Mouse (Mus musculus): ENCODE data around the gene Pomgnt2. TPM values are rescaled to one million over a fixed set of nuclear protein-coding genes. Genes with fewer than 3 reads are reported as not detected.
A peak's percentile ranks its signal among the peaks of the same experiment; 100 is the strongest.

The Pomgnt2 gene
- polyA plus RNA-seq, 1 experiment from 2014 or later, result 13.0 TPM

DNA sequence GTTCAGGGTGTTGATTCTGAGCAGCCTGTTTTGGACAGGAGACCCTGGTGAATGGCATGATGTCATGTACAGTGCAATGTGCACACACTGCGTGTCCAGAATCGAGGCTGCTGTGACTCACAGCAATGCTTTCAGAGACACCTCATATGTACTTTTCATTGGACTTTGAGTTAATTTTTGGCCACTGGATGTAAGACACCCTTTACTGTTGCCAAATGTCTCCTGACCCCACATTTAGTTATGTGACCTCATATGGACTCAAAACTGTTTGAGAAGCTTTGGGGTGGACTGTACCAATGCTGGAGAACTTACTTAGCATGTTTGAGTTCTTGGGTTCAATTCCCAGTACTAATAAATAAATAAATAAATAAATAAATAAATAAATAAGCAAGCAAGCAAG lies 13.8 kb upstream of the Pomgnt2 start:
- Histone ChIP-seq H3K27me3 (no peaks in the 10 kb centered on the region), H3K9me3 (no peaks in the 10 kb centered on the region), H3K4me2 (no peak overlapping the region)

GRCm38 (mm10) chr9:122008876-122009275 lies 12.0 kb upstream of the Pomgnt2 start:
- WGBS, result 46% methylated on average over 2 of the region's 2 CpGs
- ATAC-seq (ENCODE audit: borderline replicate concordance, extremely low read depth, low FRiP score, low TSS enrichment), result no peak
- H3K4me1 ChIP-seq, result no peaks in the 10 kb centered on the region
- H3K36me3 ChIP-seq, result no peaks in the 10 kb centered on the region
- no peak overlapping the region for H3K4me3 ChIP-seq
- no peaks in the 10 kb centered on the region for H3K9me3 ChIP-seq
- no peak overlapping the region for H3K27ac ChIP-seq
- H3K4me2 ChIP-seq, result no peak overlapping the region
- no peak overlapping the region for H3K9ac ChIP-seq
- H3K27me3 ChIP-seq, result no peaks in the 10 kb centered on the region

More for the DNA sequence above, 13.8 kb upstream of the Pomgnt2 start:
- 70% methylated on average over 2 of the region's 2 CpGs for WGBS
- Histone ChIP-seq H3K9ac (no peak overlapping the region), H3K4me1 (no peaks in the 10 kb centered on the region), H3K36me3 (no peaks in the 10 kb centered on the region), H3K27ac (no peak overlapping the region), H3K4me3 (no peak overlapping the region)
- ATAC-seq (ENCODE audit: borderline replicate concordance, extremely low read depth, low FRiP score, low TSS enrichment), result no peak

- no peak for ATAC-seq (ENCODE audit: borderline replicate concordance, extremely low read depth, low FRiP score, low TSS enrichment)
- no peak overlapping the region for H3K9ac ChIP-seq
- no peak overlapping the region for H3K4me3 ChIP-seq
- no peak overlapping the region for H3K27ac ChIP-seq
- H3K27me3 ChIP-seq, result no peaks in the 10 kb centered on the region
- WGBS, result 4% methylated on average over 7 of the region's 7 CpGs
- no peak overlapping the region for H3K4me2 ChIP-seq
- H3K36me3 ChIP-seq, result no peaks in the 10 kb centered on the region
- no peaks in the 10 kb centered on the region for H3K9me3 ChIP-seq
- H3K4me1 ChIP-seq, result no peaks in the 10 kb centered on the region
These were observed 9.7 kb upstream of the Pomgnt2 start for GRCm38 (mm10) chr9:122006609-122007008.

DNA sequence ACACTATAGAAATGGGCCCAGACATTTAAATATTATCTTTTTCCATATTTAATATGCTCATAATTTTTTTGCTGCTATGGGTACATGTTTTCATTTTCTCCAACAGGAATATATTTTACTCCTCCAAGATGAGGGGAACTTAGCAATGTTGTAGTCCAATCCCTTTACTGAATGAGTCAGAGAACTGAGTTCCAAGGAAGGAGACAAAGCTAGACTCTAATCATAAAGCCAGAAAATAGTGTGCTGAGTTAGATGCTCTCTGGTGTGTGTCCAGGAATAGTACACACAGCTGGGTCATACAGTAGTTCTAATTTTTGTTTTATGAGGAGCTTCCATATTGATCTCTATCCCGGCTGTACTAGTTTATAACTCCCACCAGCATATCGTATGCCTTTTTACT lies 9.3 kb upstream of the Pomgnt2 start:
- Histone ChIP-seq H3K36me3 (no peaks in the 10 kb centered on the region), H3K27me3 (no peaks in the 10 kb centered on the region), H3K27ac (no peak overlapping the region), H3K9ac (no peak overlapping the region), H3K9me3 (no peaks in the 10 kb centered on the region), H3K4me1 (no peaks in the 10 kb centered on the region), H3K4me3 (no peak overlapping the region), H3K4me2 (no peak overlapping the region)
- no peak for ATAC-seq (ENCODE audit: borderline replicate concordance, extremely low read depth, low FRiP score, low TSS enrichment)
- WGBS, result 95% methylated on average over 2 of the region's 2 CpGs

- Histone ChIP-seq H3K27me3 (no peaks in the 10 kb centered on the region), H3K36me3 (no peaks in the 10 kb centered on the region), H3K27ac (no peak overlapping the region), H3K4me1 (peaks cover 6% of the 10 kb centered on the region; the same call in 1 of the 2 replicates), H3K4me2 (no peak overlapping the region), H3K4me3 (no peak overlapping the region), H3K9ac (no peak overlapping the region), H3K9me3 (no peaks in the 10 kb centered on the region)
- WGBS, result 74% methylated on average over 4 of the region's 4 CpGs
- ATAC-seq (ENCODE audit: borderline replicate concordance, extremely low read depth, low FRiP score, low TSS enrichment), result no peak
These were observed 1.1 kb upstream of the Pomgnt2 start for GRCm38 (mm10) chr9:121997978-121998377.

DNA sequence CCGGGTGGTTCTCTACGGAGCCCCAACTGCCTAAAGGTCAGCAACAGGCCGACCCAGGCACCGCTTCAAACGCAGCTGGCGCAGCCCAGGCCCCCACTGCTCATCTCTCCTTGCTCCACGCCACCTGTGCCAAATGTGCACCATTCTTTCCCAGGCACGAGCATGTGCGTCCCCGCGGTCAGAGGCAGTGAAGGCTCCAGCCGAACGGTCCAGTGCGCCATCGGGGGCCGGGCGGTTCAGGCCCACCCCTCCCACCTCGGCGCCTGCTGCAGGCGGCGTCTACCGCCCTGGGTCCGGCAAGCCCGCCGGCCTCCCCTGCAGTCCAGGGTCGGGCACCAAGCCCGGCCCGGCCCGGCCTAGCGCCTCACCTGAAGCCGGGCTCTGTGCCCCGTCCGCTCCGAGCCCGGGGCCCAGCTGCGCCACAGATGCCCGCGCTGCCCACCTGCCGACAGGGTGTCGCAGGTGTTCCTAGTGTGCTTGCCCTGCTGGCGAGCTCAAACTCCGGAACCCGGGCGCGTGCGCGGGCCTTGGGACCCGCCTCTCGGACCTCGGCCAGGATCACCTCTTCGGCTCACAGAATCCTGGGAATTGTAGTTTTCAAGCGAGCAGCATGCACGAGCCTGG lies 1.3 kb downstream of the Pomgnt2 start:
- Histone ChIP-seq H3K36me3 (no peaks in the 10 kb centered on the region), H3K4me2 (peak overlapping the region; percentile 99), H3K4me3 (peak overlapping the region; percentile 69), H3K27ac (peak overlapping the region; percentile 35; the same call in 1 of the 2 replicates), H3K27me3 (no peaks in the 10 kb centered on the region), H3K4me1 (peaks cover 6% of the 10 kb centered on the region; the same call in 1 of the 2 replicates), H3K9me3 (no peaks in the 10 kb centered on the region), H3K9ac (peak overlapping the region; percentile 82)
- under 1% methylated on average over 53 of the region's 53 CpGs for WGBS
- peak; percentile 86 for ATAC-seq (ENCODE audit: borderline replicate concordance, extremely low read depth, low FRiP score, low TSS enrichment)

DNA sequence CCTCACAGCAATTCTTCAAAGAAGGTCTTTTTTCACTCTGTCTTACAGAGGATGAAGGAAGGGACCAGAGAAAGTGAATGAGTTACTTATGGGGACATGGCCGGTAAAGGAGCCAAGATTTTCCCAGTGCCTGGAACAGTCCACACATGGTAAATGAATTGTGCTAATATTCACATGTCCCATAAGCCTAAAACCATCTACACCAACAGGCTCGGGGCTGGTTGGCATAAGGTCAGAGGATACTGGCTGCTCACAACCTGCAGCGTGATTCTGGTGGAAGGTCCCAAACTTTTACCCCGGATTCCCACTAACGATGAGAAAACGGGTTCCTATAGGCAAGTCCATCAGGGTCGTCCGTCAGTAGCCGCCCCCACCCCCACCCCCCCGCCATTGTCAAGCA lies 1.8 kb downstream of the Pomgnt2 start:
- peak overlapping the region; percentile 69 for H3K4me3 ChIP-seq
- no peaks in the 10 kb centered on the region for H3K27me3 ChIP-seq
- ATAC-seq (ENCODE audit: borderline replicate concordance, extremely low read depth, low FRiP score, low TSS enrichment), result no peak
- H3K36me3 ChIP-seq, result no peaks in the 10 kb centered on the region
- H3K9ac ChIP-seq, result peak overlapping the region; percentile 82
- 17% methylated on average over 10 of the region's 10 CpGs for WGBS
- H3K4me1 ChIP-seq, result peaks cover 6% of the 10 kb centered on the region; the same call in 1 of the 2 replicates
- peak overlapping the region; percentile 99 for H3K4me2 ChIP-seq
- H3K9me3 ChIP-seq, result no peaks in the 10 kb centered on the region
- no peak overlapping the region for H3K27ac ChIP-seq

- H3K27ac ChIP-seq, result no peak overlapping the region
- no peak overlapping the region for H3K4me3 ChIP-seq
- no peaks in the 10 kb centered on the region for H3K36me3 ChIP-seq
- H3K4me2 ChIP-seq, result no peak overlapping the region
- peaks cover 6% of the 10 kb centered on the region; the same call in 1 of the 2 replicates for H3K4me1 ChIP-seq
- WGBS, result 57% methylated on average over 3 of the region's 3 CpGs
- ATAC-seq (ENCODE audit: borderline replicate concordance, extremely low read depth, low FRiP score, low TSS enrichment), result no peak
- H3K9me3 ChIP-seq, result no peaks in the 10 kb centered on the region
- H3K27me3 ChIP-seq, result no peaks in the 10 kb centered on the region
- H3K9ac ChIP-seq, result no peak overlapping the region
These were observed 3.9 kb downstream of the Pomgnt2 start for GRCm38 (mm10) chr9:121993047-121993446.

- Histone ChIP-seq H3K9ac (no peak overlapping the region), H3K36me3 (no peaks in the 10 kb centered on the region), H3K9me3 (no peaks in the 10 kb centered on the region), H3K4me2 (no peak overlapping the region), H3K4me3 (no peak overlapping the region), H3K27ac (no peak overlapping the region), H3K4me1 (peaks cover 6% of the 10 kb centered on the region; the same call in 1 of the 2 replicates), H3K27me3 (no peaks in the 10 kb centered on the region)
- ATAC-seq (ENCODE audit: borderline replicate concordance, extremely low read depth, low FRiP score, low TSS enrichment), result no peak
- 55% methylated on average over 5 of the region's 5 CpGs for WGBS
These were observed 5.9 kb downstream of the Pomgnt2 start for GRCm38 (mm10) chr9:121991041-121991440.

- H3K4me3 ChIP-seq, result no peak overlapping the region
- 69% methylated on average over 5 of the region's 5 CpGs for WGBS
- no peaks in the 10 kb centered on the region for H3K9me3 ChIP-seq
- no peak overlapping the region for H3K27ac ChIP-seq
- H3K27me3 ChIP-seq, result no peaks in the 10 kb centered on the region
- no peaks in the 10 kb centered on the region for H3K36me3 ChIP-seq
- no peak overlapping the region for H3K4me2 ChIP-seq
- ATAC-seq (ENCODE audit: borderline replicate concordance, extremely low read depth, low FRiP score, low TSS enrichment), result no peak
- H3K4me1 ChIP-seq, result no peaks in the 10 kb centered on the region
- H3K9ac ChIP-seq, result no peak overlapping the region
These were observed 7.4 kb downstream of the Pomgnt2 start for GRCm38 (mm10) chr9:121989536-121989935.

GRCm38 (mm10) chr9:121988910-121989309 lies 8.0 kb downstream of the Pomgnt2 start:
- ATAC-seq (ENCODE audit: borderline replicate concordance, extremely low read depth, low FRiP score, low TSS enrichment), result no peak
- no peak overlapping the region for H3K27ac ChIP-seq
- WGBS, result 62% methylated on average over 3 of the region's 3 CpGs
- no peaks in the 10 kb centered on the region for H3K27me3 ChIP-seq
- no peak overlapping the region for H3K4me3 ChIP-seq
- H3K4me1 ChIP-seq, result no peaks in the 10 kb centered on the region
- H3K4me2 ChIP-seq, result no peak overlapping the region
- H3K36me3 ChIP-seq, result no peaks in the 10 kb centered on the region
- no peaks in the 10 kb centered on the region for H3K9me3 ChIP-seq
- no peak overlapping the region for H3K9ac ChIP-seq

DNA sequence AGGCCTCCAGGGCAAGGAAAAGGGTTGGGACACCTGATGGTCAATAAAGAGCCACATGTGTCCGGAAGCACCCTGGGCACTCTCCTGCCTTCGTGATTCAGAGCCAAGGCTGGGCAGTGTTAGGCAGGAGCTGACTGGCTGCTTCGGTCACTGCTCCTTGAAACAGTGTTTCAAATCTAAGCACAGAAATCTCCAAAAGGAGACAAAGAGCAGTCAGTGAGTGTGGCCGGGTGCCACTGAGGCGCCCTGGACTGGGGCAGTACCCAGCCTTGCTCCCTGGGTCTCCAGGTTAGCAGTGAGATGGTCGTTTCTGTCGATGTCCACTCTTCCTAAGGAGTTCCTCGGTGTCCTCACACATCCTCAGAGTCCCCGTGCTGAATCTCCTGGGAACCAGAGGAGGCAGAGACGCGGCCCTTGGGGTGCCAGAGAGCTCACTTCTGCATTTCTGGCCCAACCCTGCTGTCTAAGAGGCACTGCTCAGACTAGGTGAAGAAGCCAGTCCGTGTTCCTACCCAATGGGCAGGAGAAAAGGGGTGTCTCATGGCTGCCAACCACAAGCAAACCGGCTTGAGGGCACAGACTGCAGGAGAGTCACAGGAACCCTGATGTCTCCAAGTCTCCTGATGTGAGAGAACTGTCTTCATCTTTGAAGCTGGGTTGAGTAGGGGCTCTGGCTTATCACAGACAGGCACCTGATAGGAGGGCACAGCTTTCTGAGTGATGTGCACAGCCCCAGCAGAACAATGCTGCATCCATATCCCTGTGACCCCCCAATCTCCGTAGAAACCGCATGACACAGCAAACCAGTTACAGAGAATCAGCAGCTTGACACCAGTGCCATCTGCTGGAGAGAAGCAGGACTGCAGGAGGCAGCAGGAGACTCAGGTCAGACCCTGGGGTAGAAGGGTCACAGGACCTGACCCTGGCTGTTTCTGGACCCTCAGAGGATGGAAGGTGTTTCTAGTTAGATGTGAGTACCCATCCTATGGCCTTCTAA lies 12.1 kb downstream of the Pomgnt2 start:
- H3K9ac ChIP-seq, result no peak overlapping the region
- H3K4me2 ChIP-seq, result no peak overlapping the region
- H3K27ac ChIP-seq, result no peak overlapping the region
- no peaks in the 10 kb centered on the region for H3K36me3 ChIP-seq
- H3K4me3 ChIP-seq, result no peak overlapping the region
- no peaks in the 10 kb centered on the region for H3K27me3 ChIP-seq
- WGBS, result 67% methylated on average over 15 of the region's 15 CpGs
- 0 out of 2 replicates have a peak, but pooled peaks cover under 1% of the 10 kb centered on the region for H3K4me1 ChIP-seq
- H3K9me3 ChIP-seq, result no peaks in the 10 kb centered on the region
- no peak for ATAC-seq (ENCODE audit: borderline replicate concordance, extremely low read depth, low FRiP score, low TSS enrichment)
